Mouse (Mus musculus): ENCODE measurements at regions not wholly inside any gene's neighbourhood (a gene's known extent, or its start where the extent isn't known, plus 50 kb on each side); places are given as distances from the start of the nearest gene placed in this dataset.

- DNase-seq (ENCODE audit: low read depth in 2 of 2, low spot score in 2 of 2): no peak
Measured at GRCm38 (mm10) chr13:60237091-60237490, 59.9 kb upstream of the Gas1 start.

GRCm38 (mm10) chr13:60242447-60243109 lies 65.4 kb upstream of the Gas1 start:
- DNase-seq (ENCODE audit: low read depth in 2 of 2, low spot score in 2 of 2): no peak

- DNase-seq (ENCODE audit: low read depth in 2 of 2, low spot score in 2 of 2): no peak
Measured at GRCm38 (mm10) chr13:60243110-60243481, 65.9 kb upstream of the Gas1 start.

GRCm38 (mm10) chr13:60255162-60255561 lies 78.0 kb upstream of the Gas1 start:
- DNase-seq (ENCODE audit: low read depth in 2 of 2, low spot score in 2 of 2): no peak

GRCm38 (mm10) chr13:60255715-60256114 lies 78.5 kb upstream of the Gas1 start:
- DNase-seq (ENCODE audit: low read depth in 2 of 2, low spot score in 2 of 2): no peak

GRCm38 (mm10) chr13:60256997-60257396 lies 79.8 kb upstream of the Gas1 start:
- no peak for DNase-seq (ENCODE audit: low read depth in 2 of 2, low spot score in 2 of 2)

- no peak for DNase-seq (ENCODE audit: low read depth in 2 of 2, low spot score in 2 of 2)
Measured at GRCm38 (mm10) chr13:60257878-60258277, 80.7 kb upstream of the Gas1 start.

GRCm38 (mm10) chr13:60262449-60263028 lies 85.4 kb upstream of the Gas1 start:
- DNase-seq (ENCODE audit: low read depth in 2 of 2, low spot score in 2 of 2): no peak

GRCm38 (mm10) chr13:60264504-60264903 lies 87.3 kb upstream of the Gas1 start:
- no peak for DNase-seq (ENCODE audit: low read depth in 2 of 2, low spot score in 2 of 2)

- no peak for DNase-seq (ENCODE audit: low read depth in 2 of 2, low spot score in 2 of 2)
Measured at GRCm38 (mm10) chr13:60267557-60267956, 90.4 kb upstream of the Gas1 start.

- DNase-seq (ENCODE audit: low read depth in 2 of 2, low spot score in 2 of 2): no peak
Measured at GRCm38 (mm10) chr13:60268256-60268655, 91.1 kb upstream of the Gas1 start.

- no peak for DNase-seq (ENCODE audit: low read depth in 2 of 2, low spot score in 2 of 2)
Measured at GRCm38 (mm10) chr13:60269406-60269841, 92.3 kb upstream of the Gas1 start.

GRCm38 (mm10) chr13:60270526-60270925 lies 93.4 kb upstream of the Gas1 start:
- DNase-seq (ENCODE audit: low read depth in 2 of 2, low spot score in 2 of 2): no peak

- DNase-seq (ENCODE audit: low read depth in 2 of 2, low spot score in 2 of 2): no peak
Measured at GRCm38 (mm10) chr13:60273331-60273730, 96.2 kb upstream of the Gas1 start.

- no peak for DNase-seq (ENCODE audit: low read depth in 2 of 2, low spot score in 2 of 2)
Measured at GRCm38 (mm10) chr13:60282543-60283251, 105.5 kb upstream of the Gas1 start.

GRCm38 (mm10) chr13:60286525-60287224 lies 109.5 kb upstream of the Gas1 start:
- DNase-seq (ENCODE audit: low read depth in 2 of 2, low spot score in 2 of 2): no peak

GRCm38 (mm10) chr13:60289650-60290049 lies 112.5 kb upstream of the Gas1 start:
- DNase-seq (ENCODE audit: low read depth in 2 of 2, low spot score in 2 of 2): no peak

GRCm38 (mm10) chr13:60290820-60291219 lies 113.7 kb upstream of the Gas1 start:
- DNase-seq (ENCODE audit: low read depth in 2 of 2, low spot score in 2 of 2): no peak

- no peak for DNase-seq (ENCODE audit: low read depth in 2 of 2, low spot score in 2 of 2)
Measured at GRCm38 (mm10) chr13:60291344-60291743, 114.2 kb upstream of the Gas1 start.

- no peak for DNase-seq (ENCODE audit: low read depth in 2 of 2, low spot score in 2 of 2)
Measured at GRCm38 (mm10) chr13:60296201-60296895, 119.2 kb upstream of the Gas1 start.

- DNase-seq (ENCODE audit: low read depth in 2 of 2, low spot score in 2 of 2): no peak
Measured at GRCm38 (mm10) chr13:60296896-60297275, 119.7 kb upstream of the Gas1 start.

Measured in CD8-positive naive resting alpha-beta T cell, adult 2 months (primary cell).